Mouse (Mus musculus): Measurements from ENCODE around the gene 2700081O15Rik. TPM values are rescaled to one million over a fixed set of nuclear protein-coding genes. Genes with fewer than 3 reads are reported as not detected.

2700081O15Rik gene
- 95.8 and 138 TPM in 2 replicates for polyA plus RNA-seq (2012; rRNA removed)

DNA sequence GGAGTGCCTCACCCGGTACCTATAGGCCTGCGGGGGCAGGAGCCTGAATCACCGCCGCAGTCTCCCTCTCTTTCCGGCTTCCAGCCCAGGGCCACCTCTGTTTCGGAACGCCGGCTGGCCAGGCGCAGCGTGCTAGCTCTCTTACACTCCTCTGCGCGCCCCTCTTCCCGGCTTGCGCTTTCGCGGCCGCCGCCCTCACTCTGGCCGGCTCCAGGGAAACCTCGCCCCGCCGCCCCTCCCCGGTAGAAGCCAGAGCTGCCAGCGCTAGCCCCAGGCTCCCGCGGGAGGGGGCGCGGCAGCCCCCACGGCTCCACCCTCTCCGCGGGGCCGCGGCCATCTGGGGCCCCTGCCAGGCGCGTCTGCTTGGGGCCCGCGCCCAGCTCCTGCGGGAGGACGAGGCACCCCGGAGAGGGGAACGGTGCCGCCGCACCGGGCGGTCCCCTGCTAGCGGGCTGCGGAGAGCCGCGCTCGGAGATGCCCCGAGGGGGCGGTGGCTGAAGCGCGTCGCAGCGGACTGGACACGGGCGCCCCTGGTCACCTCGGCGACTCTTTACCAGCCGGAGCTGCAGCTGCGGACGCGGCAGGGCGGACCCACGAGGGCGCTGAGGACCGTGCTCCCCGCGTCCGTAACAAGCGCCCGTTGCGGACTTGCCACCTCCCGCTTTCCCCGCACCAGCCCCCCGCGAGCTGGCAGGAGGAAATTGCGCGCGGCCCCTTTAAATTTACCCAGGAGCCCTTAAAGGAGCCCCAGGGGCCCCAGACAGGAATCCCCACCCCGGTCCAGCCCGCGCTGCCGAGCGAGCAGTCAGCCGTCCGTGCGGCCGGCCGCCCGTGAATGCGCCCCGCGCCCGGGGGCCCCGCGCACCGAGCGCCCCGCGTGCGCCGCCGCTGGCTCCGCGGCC, at the start of gene 2700081O15Rik:
Gene 2700081O15Rik, plus strand, starts transcription at position 792 of the 902 bp plus-strand sequence.

GRCm38 (mm10) chr19:7382903-7383865, 34.2 kb upstream of the 2700081O15Rik start, which contains the start of gene Spindoc:
Spindoc (minus strand) TSS chr19:7382994.

Other genes with a start within 250 kb of the 2700081O15Rik start
- 174 and 216 TPM in 2 replicates for gene Otub1, start 211.3 kb upstream of the 2700081O15Rik start, polyA plus RNA-seq (2012; rRNA removed)
- 2,339 and 2,765 TPM in 2 replicates for gene Cox8a, start 200.0 kb upstream of the 2700081O15Rik start, polyA plus RNA-seq (2012; rRNA removed)
- gene Naa40, start 176.4 kb upstream of the 2700081O15Rik start, polyA plus RNA-seq (2012; rRNA removed), result 25.1 and 35.6 TPM in 2 replicates
- 12.9 and 15.4 TPM in 2 replicates for gene Rcor2, start 150.3 kb upstream of the 2700081O15Rik start, polyA plus RNA-seq (2012; rRNA removed)
- 86.8 and 104 TPM in 2 replicates for gene Mark2, start 75.8 kb upstream of the 2700081O15Rik start, polyA plus RNA-seq (2012; rRNA removed)
- gene Spindoc, start 34.6 kb upstream of the 2700081O15Rik start, polyA plus RNA-seq (2012; rRNA removed), result 32.1 and 32.4 TPM in 2 replicates
- 117 and 119 TPM in 2 replicates for gene Rtn3, start 65.7 kb downstream of the 2700081O15Rik start, polyA plus RNA-seq (2012; rRNA removed)
- 15.3 and 16.5 TPM in 2 replicates for gene Atl3, start 76.4 kb downstream of the 2700081O15Rik start, polyA plus RNA-seq (2012; rRNA removed)
- 21.1 and 22.9 TPM in 2 replicates for gene Pla2g16, start 139.8 kb downstream of the 2700081O15Rik start, polyA plus RNA-seq (2012; rRNA removed)
- 5.2 and 6.0 TPM in 2 replicates for gene Lgals12, start 189.6 kb downstream of the 2700081O15Rik start, polyA plus RNA-seq (2012; rRNA removed)
- gene Hrasls5, start 194.9 kb downstream of the 2700081O15Rik start, polyA plus RNA-seq (2012; rRNA removed), result 0.32 TPM in 1 of 2 replicates, not detected in the other